Mouse (Mus musculus) WW6 (cell line): ENCODE results near the gene Kcnh4.

ENCODE experiments used
- DNase-seq: peaks from one replicate; pipeline ENCODE4 v3.0.0-alpha.2; 2013; ENCODE audit warnings: low read depth, low spot score

Kcnh4 gene

DNA sequence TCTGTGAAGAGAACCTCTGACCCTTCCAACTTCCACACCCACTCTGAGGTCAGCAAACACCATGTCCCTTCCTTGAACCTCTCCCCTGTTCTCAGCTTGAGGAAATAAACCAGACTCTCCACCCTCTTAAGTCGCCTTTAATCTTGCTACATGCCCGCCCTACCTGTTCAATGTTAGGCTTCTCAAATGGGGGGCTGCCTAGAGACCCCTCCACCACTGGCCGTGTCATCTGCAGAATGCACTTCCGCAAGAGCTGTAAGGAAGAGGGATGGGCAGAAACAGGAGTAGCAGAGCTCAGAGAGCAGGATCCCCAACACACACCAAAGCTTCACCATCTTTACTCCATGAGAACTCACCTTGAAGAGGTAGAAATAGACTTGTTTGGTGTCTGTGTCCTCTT lies 48.8 kb downstream of the Kcnh4 start:
- no peak for DNase-seq

DNA sequence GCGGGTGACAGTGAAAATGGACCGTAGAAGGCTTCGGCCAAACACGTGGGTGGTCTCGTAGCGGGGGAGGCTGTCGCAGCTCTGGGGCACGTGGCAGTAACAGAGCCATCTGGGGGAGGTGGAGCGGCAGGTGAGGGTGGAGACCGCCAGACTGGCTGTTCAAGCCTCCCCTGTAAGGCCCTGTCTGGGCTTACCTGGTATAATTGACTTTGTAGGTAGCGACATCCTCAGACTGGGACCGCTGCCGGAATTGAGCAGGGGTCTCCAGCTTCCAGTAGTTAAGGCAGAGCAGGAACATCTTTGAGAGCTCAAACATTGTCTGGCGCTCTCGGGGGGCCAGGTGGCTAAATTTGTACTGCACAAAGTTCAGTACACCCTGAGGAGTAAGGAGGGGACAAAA lies 49.2 kb downstream of the Kcnh4 start:
- no peak for DNase-seq

DNA sequence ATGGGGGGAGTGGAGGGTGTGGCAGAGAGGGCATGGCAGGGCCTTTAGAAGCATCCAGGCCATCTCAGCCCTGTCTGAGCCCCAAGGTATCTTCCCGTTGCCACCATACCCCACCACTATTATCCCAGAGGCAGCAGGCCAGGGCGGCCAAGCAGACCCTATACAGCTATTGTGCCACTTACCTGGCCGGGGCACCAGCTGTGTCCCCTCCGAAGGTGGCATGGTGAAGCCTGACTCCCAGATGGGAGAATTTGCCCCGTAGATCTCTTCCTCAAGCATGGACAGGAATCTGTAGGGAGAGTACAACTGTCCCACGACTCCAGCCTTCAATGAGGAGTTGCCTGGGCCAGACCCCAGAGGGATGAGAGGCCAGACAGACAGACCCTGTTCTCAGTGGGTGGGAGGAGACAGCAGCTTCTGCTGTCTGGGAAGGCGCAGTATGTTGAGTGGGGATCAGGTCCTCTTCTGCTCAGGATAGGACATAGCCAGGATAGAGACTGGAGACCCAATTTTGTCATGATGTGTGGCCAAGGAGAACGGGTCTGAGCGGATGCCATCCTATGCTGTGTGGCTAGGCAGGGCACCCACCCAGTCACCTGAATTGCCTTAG lies 50.4 kb downstream of the Kcnh4 start:
- DNase-seq, result no peak

DNA sequence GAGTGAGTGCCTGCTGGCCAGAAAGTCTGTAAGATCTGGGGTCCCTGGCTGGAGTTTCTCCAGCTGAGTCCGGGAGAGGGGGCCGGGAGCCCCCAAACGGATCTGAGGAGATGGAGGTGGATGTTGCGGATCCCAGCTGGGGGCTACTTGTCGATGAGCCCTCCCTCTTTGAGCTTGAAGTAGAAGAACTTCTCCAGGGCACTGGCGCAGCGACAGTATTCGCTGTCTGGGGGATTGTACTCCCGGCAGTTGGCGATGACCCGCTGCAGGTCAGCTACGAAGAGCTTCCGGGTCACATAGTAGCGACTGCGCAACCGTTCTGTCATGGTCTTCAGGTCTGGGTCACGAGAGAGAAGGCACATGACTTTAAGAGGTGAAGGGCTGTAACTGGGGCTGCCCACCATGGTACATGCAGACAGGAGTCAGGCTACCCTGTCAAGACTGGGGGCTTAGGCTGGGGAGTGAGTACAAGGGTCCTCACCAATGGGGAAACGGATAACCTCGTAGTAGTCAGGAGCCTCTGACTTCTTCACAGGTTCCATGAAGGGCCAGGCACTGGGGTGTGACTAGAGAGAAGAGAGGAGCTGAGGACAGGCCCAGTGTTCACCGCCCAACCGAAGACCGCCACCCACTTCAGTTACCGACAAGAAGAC lies 54.5 kb downstream of the Kcnh4 start:
- no peak for DNase-seq

DNA sequence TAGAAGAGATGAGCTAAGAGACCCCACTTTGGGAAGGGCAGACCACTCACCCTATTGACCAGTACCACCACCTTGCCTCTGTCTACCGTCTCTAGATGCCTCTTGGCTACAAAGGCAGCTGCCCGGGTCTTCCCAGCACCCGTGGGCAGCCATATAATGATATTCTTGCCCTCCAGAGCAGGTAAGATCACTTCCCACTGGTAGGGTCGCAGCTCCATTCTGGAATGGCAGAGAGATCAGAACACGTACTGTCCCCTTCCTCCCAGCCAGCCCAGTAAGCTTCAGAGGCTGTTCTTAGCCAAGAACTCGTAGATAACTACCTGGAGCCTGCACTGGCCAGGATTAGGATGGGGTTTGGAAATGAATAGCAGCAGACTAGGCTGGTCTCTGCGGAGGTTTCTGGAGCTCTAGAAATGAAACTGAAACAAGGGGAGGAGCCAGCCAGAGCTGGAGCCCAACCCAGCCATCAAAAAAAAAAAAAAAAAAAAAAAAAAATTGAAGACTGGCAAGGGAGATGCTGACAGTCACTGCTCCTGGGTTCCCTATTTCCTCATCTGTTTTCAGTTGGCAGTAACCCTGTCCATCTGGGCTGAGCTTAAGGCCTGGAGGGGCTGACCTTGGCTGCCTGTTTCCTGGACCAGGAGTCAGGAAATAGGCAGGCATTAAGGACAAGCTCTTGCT lies 55.8 kb downstream of the Kcnh4 start, which contains the start of gene Dhx58:
Gene Dhx58, minus strand, starts transcription at position 421 of the 681 bp plus-strand sequence.
- no peak for DNase-seq

DNA sequence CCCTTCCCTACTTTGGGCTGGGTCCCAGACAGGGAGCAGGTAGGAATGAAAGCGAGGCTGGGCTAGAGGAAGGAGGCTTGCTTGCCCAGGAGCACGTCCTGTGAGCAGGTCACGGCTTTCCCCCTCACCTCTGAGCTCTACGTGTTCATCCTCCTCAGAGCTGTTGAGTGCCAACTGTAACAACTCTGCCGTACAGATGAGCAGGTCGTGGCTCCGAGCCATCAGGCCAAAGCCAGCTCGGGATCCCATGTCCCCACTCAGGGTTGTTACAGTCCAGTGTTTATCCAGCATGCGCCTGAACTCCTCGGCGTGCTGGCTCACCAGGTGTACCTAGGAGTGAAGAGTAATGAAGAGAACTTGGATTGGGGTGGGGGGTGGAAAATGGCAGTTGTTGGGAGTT lies 56.4 kb downstream of the Kcnh4 start:
- DNase-seq, result no peak

DNA sequence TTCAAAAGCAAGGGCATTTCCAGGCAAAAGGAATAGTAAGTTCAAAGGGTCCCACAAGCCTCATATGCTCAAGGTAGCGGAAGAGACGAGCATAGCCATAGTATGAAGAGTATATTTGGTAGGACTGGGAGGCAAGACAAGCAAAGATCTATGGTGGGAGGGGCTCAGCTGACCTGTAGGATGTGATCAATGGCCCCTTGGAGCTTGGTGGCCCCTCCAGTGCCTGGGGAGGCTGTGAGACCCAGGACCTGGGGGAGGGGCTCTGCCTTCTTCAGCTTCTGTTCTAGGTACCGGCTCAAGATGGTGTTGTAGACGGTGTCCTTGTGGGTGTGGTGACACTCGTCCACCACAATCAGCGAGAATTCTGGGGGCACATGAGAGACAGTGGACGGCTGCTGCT lies 56.8 kb downstream of the Kcnh4 start:
- DNase-seq, result no peak

DNA sequence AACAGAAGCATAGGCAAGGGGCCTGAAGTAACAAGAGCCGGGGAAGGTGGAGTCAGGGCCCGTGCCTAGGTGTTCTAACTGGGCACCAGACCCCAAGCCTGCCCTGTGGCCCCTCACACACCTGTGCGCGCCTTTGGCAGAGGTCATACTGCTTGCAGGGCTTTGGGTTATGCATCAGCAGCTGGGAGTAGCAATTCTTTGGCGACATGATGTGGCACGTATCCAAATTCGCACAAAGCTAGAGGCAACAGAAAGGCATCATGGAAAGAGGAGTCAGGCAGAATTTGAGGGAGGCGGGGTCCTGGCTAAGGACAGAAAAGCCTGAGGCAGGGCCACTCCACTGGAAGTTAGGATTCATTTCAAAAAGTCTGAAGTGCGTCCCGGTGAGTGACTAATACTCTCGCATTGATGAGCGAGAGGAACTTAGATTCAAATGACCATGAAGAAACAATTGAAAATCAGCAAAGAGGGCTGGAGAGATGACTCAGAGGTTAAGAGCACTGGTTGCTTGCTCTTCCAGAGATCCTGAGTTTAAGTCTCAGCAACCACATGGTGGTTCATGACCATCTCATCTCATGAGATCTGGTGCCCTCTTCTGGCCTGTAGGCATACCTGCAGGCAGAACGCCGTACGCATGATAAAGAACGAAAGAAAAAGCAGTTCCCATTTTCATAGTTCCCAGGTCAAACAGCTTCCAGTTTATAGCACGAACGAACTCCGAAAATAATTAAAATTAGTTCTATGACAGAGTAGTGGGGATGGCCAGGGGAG lies 57.5 kb downstream of the Kcnh4 start:
- no peak for DNase-seq

DNA sequence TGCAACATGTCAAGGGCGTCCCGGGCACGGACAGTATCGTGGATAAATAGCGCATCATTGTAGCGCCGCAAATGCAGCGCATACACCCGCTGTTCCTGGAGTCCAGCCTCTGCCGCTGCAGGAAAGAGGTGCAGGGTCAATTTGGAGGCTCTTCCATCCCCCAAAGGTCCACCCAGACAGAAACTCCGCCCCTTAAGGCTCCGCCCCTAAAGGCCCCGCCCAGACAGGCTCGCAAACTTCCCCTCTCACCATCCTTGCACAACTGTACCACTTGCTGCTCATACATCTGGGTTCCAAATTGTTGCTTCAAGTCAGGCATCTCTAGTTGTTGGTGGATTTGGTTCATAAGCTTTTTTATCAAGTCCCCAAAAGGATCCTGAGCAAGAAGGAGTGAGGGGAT lies 58.4 kb downstream of the Kcnh4 start:
- DNase-seq, result no peak

DNA sequence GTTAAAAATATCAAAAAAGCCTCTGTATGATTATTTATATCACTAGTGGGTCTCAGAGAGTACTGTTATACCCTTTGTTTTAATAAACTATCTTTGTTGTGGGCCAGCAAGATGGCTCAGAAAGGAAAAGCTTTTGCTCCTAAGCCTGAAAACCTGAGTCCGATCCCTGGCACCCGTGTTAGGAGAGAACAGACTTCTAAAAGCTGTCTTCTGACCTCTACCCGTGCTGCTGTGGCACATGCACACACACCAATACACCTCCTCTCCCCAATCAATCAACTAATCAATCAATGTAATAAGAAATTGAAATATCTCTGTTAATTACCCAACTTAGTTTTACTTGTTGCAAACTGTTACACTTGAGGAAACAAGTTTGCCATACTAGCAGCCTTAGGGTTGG lies 59.0 kb downstream of the Kcnh4 start:
- no peak for DNase-seq

DNA sequence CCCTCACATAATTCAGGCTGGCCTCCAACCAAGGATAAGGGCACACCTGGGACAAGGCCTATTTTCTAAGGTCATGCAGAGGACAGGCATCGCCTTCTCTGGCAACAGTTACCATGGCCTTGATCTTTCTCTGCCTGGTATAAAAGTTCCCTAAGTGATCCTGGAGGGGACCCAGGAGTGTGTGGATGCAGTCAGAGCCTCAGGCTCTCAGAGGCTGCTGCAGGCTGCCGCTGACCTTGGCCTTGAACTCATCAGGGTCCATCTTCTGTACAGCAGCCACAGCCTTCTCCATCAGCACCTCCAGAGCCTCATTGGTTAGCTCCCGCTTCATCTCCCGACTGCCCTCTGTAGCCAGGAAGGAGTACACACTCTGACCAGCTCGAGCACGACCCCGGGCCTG lies 61.8 kb downstream of the Kcnh4 start:
- DNase-seq, result no peak

DNA sequence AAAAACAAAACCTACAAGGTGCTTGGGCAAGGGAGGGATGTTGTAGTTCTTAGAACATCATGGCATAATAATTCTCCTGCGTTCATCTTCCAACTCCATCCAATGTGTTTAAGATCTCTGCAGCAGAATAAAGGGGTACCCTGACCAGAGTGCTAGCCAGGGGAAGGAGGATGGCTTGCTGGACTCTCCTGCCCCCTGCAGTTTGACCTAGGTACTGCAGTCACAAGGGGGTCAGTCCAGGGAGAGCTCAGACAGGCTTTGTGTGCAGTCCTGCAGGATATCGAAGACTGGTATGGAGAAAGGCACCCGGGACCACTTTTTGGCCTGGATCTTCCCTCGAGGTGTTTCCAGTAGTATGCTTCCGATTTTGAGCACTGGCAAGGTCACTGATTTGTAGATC lies 64.8 kb downstream of the Kcnh4 start:
- DNase-seq, result no peak

DNA sequence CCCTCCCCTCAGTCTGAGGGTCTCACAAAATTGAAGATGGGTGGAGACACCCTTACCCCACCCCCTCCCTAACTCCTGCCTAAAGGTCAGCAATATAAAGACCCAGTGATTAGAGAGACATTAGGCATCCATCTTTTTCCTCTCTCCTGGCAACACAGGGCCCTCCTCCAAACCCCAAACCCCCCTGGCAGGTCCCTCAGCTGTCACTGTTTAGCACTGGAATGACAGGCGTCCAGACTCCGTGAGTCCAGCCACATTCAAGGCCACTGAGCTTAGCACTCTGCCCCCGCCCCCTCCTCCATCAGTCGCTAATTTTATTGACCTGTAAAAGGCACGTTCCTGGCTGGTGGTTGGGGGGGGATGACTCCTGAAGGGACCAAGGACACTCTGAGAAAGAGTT lies 66.6 kb downstream of the Kcnh4 start:
- no peak for DNase-seq

DNA sequence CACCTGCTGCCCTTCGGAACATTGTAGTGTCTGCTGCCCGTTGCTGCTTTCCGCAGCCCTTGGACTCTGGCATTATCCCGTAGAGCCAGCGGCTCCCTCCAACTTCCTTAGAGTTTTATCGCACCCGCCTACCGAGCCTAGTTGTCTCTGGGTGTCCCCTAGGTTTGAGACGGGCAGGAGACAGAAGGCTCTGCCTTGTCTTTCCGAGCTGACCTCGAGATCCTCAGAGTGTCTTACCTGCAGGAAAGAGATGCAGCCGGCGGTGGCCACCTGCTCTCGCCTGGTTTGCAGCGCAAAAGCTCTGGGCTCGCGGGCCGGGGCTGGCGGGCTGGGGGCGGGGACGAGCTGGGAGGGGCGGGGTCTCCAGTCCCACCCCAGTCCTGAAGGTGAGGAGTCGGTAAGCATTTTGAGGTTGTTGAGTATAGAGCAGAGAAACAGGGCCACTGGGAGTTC lies 67.6 kb downstream of the Kcnh4 start, which contains the start of gene Zfp385c:
Gene Zfp385c, minus strand, starts transcription at position 292 of the 453 bp plus-strand sequence.
- no peak for DNase-seq

DNA sequence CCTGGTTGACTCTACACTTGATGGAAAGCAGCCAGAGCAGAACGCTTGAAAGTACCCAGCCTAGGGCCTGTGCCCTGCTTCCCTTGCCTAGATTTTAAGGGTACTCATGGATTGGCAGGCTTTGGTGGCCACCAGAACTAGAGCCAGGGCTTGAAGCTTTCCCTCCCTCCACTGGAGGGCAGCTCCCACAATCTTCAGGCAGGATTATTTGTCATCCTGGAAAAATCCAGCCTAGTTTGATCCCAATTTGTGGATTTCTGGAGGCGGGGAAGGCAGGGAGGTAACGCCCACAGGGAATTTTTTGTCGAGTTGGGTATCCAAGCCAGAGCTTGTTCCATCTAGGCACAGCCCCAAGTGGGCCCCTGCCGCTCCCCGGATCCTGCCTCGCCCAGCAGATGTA lies 69.4 kb downstream of the Kcnh4 start:
- DNase-seq, result no peak
